Mouse (Mus musculus) embryo, embryonic 11 days (tissue): ENCODE results near the gene Hoxd9.

ENCODE experiments used
- DNase-seq: peaks from one replicate; pipeline ENCODE4 v3.0.0-alpha.2; 2015

The Hoxd9 gene

GRCm38 (mm10) chr2:74684106-74684505, 13.4 kb upstream of the Hoxd9 start:
- DNase-seq = no peak

GRCm38 (mm10) chr2:74685059-74685603, 12.4 kb upstream of the Hoxd9 start:
- no peak for DNase-seq

- peak; percentile 91 for DNase-seq
Observed at GRCm38 (mm10) chr2:74686301-74686987, 11.1 kb upstream of the Hoxd9 start.

- DNase-seq = no peak
Observed at GRCm38 (mm10) chr2:74686988-74687697, 10.4 kb upstream of the Hoxd9 start.

- DNase-seq = no peak
Observed at GRCm38 (mm10) chr2:74687698-74688555, 9.6 kb upstream of the Hoxd9 start.

GRCm38 (mm10) chr2:74688795-74689573, 8.5 kb upstream of the Hoxd9 start:
- no peak for DNase-seq

- no peak for DNase-seq
Observed at GRCm38 (mm10) chr2:74689574-74690337, 7.8 kb upstream of the Hoxd9 start.

GRCm38 (mm10) chr2:74690338-74690716, 7.2 kb upstream of the Hoxd9 start:
- DNase-seq = no peak

GRCm38 (mm10) chr2:74691022-74691951, 6.2 kb upstream of the Hoxd9 start, which contains the start of gene Hoxd10:
Gene Hoxd10, plus strand, starts transcription at chr2:74691924.
- DNase-seq = peak; percentile 94

- no peak for DNase-seq
Observed at GRCm38 (mm10) chr2:74691995-74692807, 5.3 kb upstream of the Hoxd9 start.

GRCm38 (mm10) chr2:74692808-74693431, 4.6 kb upstream of the Hoxd9 start:
- DNase-seq = no peak

- no peak for DNase-seq
Observed at GRCm38 (mm10) chr2:74693432-74693827, 4.1 kb upstream of the Hoxd9 start.

- peak; percentile 84 for DNase-seq
Observed at GRCm38 (mm10) chr2:74694066-74694465, 3.5 kb upstream of the Hoxd9 start.

- DNase-seq = no peak
Observed at GRCm38 (mm10) chr2:74695383-74695782, 2.1 kb upstream of the Hoxd9 start.

- no peak for DNase-seq
Observed at GRCm38 (mm10) chr2:74695813-74696430, 1.6 kb upstream of the Hoxd9 start.

- no peak for DNase-seq
Observed at GRCm38 (mm10) chr2:74696442-74697335, 838 bp upstream of the Hoxd9 start.
